Mouse (Mus musculus) intestine, embryonic 14.5 days (tissue): ENCODE results near the gene Arhgef16. TPM values are rescaled to one million over a fixed set of nuclear protein-coding genes. Genes with fewer than 3 reads are reported as not detected.
A peak's percentile ranks its signal among the peaks of the same experiment; 100 is the strongest.

Source experiments
- ATAC-seq: fragments of 200-750 bp; cut with Nextera tagmentation; replicated peaks from 2 replicates; pipeline ENCODE4 v1.8.0; 2017; ENCODE audit warnings: low read depth, moderate number of reproducible peaks, moderate TSS enrichment, moderate library complexity; ENCODE audit not compliant: low FRiP score, low TSS enrichment
- DNase-seq: peaks from one replicate; pipeline ENCODE4 v3.0.0-alpha.2; 2018; ENCODE audit warnings: low spot score
- H3K27ac ChIP-seq: fragments of 300-500 bp; sonication (generic); 2 replicates; pipeline ENCODE4 v1.5.1; 2014; ENCODE audit warnings: low read depth, mild to moderate bottlenecking, control low read depth
- H3K27me3 ChIP-seq: fragments of 300-500 bp; sonication (generic); replicated peaks from 2 replicates; pipeline ENCODE4 v1.6.1; 2014; ENCODE audit warnings: low read length, control low read depth; ENCODE audit not compliant: control insufficient read depth, insufficient read depth
- H3K36me3 ChIP-seq: fragments of 300-500 bp; sonication (generic); 2 replicates; pipeline ENCODE4 v1.6.1; 2014; ENCODE audit warnings: low read length, control low read depth; ENCODE audit not compliant: control insufficient read depth, insufficient read depth
- H3K4me1 ChIP-seq: fragments of 300-500 bp; sonication (generic); replicated peaks from 2 replicates; pipeline ENCODE4 v1.6.1; 2014; ENCODE audit warnings: low read length, control low read depth, mixed read lengths; ENCODE audit not compliant: control insufficient read depth, insufficient read depth
- H3K4me2 ChIP-seq: fragments of 300-500 bp; sonication (generic); 2 replicates; pipeline ENCODE4 v1.6.1; 2014; ENCODE audit warnings: low read length
- H3K4me3 ChIP-seq: fragments of 300-500 bp; sonication (generic); 2 replicates; pipeline ENCODE4 v1.5.1; 2014; ENCODE audit warnings: low read depth, low read length, control low read depth, mixed read lengths
- H3K9ac ChIP-seq: fragments of 300-500 bp; sonication (generic); 2 replicates; pipeline ENCODE4 v1.6.1; 2014; ENCODE audit warnings: mild to moderate bottlenecking, low read length
- H3K9me3 ChIP-seq: fragments of 300-500 bp; sonication (generic); 2 replicates; pipeline ENCODE4 v1.6.1; 2016; ENCODE audit warnings: low read length, control low read depth; ENCODE audit not compliant: control insufficient read depth
- WGBS: fragments of 180-500 bp; shearing (Covaris S2); extraction: QIAGEN DNeasy Blood & Tissue Kit; methylation state at CpG from one replicate; pipeline ENCODE4 v1.1.7; 2014; 5-methylcytosine and 5-hydroxymethylcytosine counted together
- polyA plus RNA-seq: library from polyadenylated mRNA; unstranded; fragments of >200 nt; fragmentation: Nextera tagmentation; extraction: Ambion mirVana; gene quantifications from 2 replicates; pipeline ENCODE4 v1.2.1, GENCODE M21; 2014

The Arhgef16 gene
- polyA plus RNA-seq, 1 experiment from 2014 or later, result 38.6 TPM

GRCm38 (mm10) chr4:154309131-154309530 is 7.7 kb upstream of the Arhgef16 start:
- WGBS, result 66% methylated on average over 2 of the region's 2 CpGs

GRCm38 (mm10) chr4:154299541-154300271 is 1.8 kb downstream of the Arhgef16 start:
- under 1% methylated on average over 57 of the region's 66 CpGs for WGBS
- Histone ChIP-seq H3K4me3 (peak overlapping the region; percentile 41), H3K36me3 (no peaks in the 10 kb centered on the region), H3K9me3 (no peaks in the 10 kb centered on the region), H3K4me1 (peaks cover 10% of the 10 kb centered on the region), H3K27ac (peak overlapping the region; percentile 59; the same call in 1 of the 2 replicates), H3K9ac (peak overlapping the region; percentile 47), H3K27me3 (peaks cover 25% of the 10 kb centered on the region), H3K4me2 (peak overlapping the region; percentile 82)
- ATAC-seq (peak; percentile 85), DNase-seq (peak; percentile 79)

More at GRCm38 (mm10) chr4:154309131-154309530, 7.7 kb upstream of the Arhgef16 start:
- no peaks in the 10 kb centered on the region for H3K9me3 ChIP-seq
- no peak for DNase-seq
- H3K9ac ChIP-seq, result no peak overlapping the region
- no peak for ATAC-seq
- no peak overlapping the region for H3K4me3 ChIP-seq
- no peak overlapping the region for H3K27ac ChIP-seq
- no peak overlapping the region for H3K4me2 ChIP-seq
- no peaks in the 10 kb centered on the region for H3K36me3 ChIP-seq
- H3K27me3 ChIP-seq, result no peaks in the 10 kb centered on the region
- H3K4me1 ChIP-seq, result no peaks in the 10 kb centered on the region

- H3K4me2 ChIP-seq, result no peak overlapping the region; the same call in 1 of the 2 replicates
- no peak overlapping the region for H3K4me3 ChIP-seq
- 32% methylated on average over 9 of the region's 9 CpGs for WGBS
- no peak overlapping the region for H3K9ac ChIP-seq
- peaks cover 25% of the 10 kb centered on the region for H3K27me3 ChIP-seq
- peaks cover 23% of the 10 kb centered on the region for H3K4me1 ChIP-seq
- H3K9me3 ChIP-seq, result no peaks in the 10 kb centered on the region
- no peak overlapping the region for H3K27ac ChIP-seq
- ATAC-seq (peak; percentile 22), DNase-seq (peak; percentile 69)
- no peaks in the 10 kb centered on the region for H3K36me3 ChIP-seq
Observed at GRCm38 (mm10) chr4:154297761-154298160, 3.7 kb downstream of the Arhgef16 start.

DNA sequence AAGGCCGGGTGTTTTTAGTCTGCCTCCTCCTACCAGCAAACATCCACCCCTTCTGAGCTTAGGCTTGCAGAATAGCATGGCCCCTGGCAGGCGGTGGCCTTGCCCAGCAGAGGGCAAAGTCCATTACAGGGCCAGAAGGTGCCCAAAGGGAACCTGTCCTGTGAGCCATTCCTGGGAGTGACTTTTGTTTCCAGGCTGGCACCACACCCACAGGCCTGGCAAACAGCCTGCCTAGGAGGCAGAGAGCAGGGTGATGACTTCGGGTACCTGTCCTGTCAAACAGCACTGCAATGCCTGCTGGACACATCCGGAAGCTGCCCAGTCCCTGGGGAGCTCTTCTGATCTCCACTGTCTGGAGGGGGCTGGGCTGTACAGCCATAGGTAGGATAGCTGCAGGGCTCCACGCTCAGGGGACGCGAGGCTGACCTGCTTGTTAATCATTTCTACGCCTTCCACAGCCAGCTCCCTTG is 7.2 kb downstream of the Arhgef16 start:
- ATAC-seq, result peak; percentile 56
- Histone ChIP-seq H3K4me2 (peak overlapping the region; percentile 20; the same call in 1 of the 2 replicates), H3K27me3 (peaks cover 3% of the 10 kb centered on the region; the same call in 1 of the 2 replicates), H3K4me1 (peaks cover 17% of the 10 kb centered on the region), H3K27ac (peak overlapping the region; percentile 59), H3K4me3 (no peak overlapping the region), H3K36me3 (no peaks in the 10 kb centered on the region), H3K9ac (no peak overlapping the region), H3K9me3 (no peaks in the 10 kb centered on the region)
- DNase-seq, result no peak
- 13% methylated on average over 8 of the region's 8 CpGs for WGBS

DNA sequence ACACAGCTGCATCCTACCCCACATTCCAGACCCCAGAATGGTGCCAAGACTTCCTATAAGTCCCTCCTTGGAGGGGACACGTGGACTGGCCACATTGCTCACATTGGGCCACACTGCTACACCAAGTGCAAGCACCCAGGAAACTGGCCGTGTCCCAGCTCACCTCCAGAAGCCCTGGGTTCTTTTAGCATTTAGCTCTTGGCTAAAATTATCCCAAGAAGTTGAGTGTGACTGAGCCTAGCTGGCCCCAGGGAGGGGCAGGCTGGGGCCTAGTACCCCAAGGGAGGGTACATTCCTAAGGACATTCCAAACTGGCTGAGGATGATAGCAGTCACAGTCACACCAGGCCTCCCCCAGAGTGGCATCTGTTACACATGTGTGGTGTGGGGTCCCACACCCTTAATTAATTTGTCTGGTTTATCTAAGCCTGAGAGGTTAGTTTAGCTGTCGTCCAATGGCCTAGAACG is 7.7 kb downstream of the Arhgef16 start:
- ATAC-seq (0 out of 2 replicates have a peak, but pooled peaks have one; percentile 23), DNase-seq (no peak)
- H3K4me3 ChIP-seq, result no peak overlapping the region
- H3K27ac ChIP-seq, result peak overlapping the region; percentile 59
- H3K4me2 ChIP-seq, result 0 out of 2 replicates have a peak overlapping the region, but pooled peaks have one; percentile 4
- no peaks in the 10 kb centered on the region for H3K9me3 ChIP-seq
- H3K4me1 ChIP-seq, result peaks cover 17% of the 10 kb centered on the region
- 37% methylated on average over 4 of the region's 4 CpGs for WGBS
- no peak overlapping the region for H3K9ac ChIP-seq
- no peaks in the 10 kb centered on the region for H3K36me3 ChIP-seq
- H3K27me3 ChIP-seq, result no peaks in the 10 kb centered on the region

DNA sequence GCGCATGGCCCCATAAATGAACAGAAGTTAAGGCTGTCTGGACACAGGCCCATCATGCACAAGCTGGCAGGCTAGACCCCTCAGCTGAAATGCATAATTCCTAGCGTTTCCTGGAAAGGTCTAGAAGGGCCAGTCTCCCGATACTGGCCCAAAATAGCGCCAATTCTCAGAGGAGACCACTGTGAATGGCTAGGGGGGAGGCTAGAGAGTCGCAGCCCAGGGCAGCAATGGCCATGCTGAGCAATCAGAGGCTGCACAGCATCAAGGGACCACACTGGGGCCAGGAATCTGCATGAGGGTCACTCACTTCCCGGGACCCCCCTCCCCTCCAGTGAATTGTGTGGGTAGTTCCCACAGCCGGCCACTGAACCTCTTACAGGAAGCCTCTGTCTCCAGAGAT is 17.8 kb downstream of the Arhgef16 start:
- Histone ChIP-seq H3K36me3 (peaks cover 4% of the 10 kb centered on the region; the same call in 1 of the 2 replicates), H3K4me1 (no peaks in the 10 kb centered on the region), H3K4me3 (no peak overlapping the region), H3K27me3 (no peaks in the 10 kb centered on the region), H3K27ac (no peak overlapping the region), H3K9ac (no peak overlapping the region), H3K9me3 (no peaks in the 10 kb centered on the region), H3K4me2 (no peak overlapping the region)
- WGBS, result 76% methylated on average over 7 of the region's 7 CpGs
- ATAC-seq (no peak), DNase-seq (no peak)

DNA sequence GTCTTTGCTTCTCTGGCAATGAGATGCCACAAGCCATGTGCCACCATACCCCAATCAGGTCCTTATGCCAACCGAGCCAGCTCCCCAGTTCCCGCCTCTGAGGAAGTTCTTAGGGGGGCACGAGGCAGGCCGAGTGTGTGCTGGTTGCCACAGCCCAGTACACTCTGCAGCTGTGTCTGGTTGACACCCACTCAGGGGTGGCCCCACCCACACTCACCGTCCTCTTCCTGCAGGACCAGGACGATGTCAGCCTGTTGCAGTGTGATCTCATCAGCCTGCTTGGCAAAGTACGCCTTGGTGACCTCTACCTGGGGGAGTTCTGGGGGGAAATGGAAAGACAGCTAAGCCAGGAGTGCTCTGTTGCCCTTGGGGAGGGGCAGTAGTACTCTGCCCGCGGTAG is 22.0 kb downstream of the Arhgef16 start:
- no peak for DNase-seq
- ATAC-seq, result no peak
- 60% methylated on average over 9 of the region's 9 CpGs for WGBS
- H3K4me3 ChIP-seq, result no peak overlapping the region
- no peaks in the 10 kb centered on the region for H3K4me1 ChIP-seq
- no peaks in the 10 kb centered on the region for H3K27me3 ChIP-seq
- H3K27ac ChIP-seq, result no peak overlapping the region
- no peak overlapping the region for H3K9ac ChIP-seq
- no peaks in the 10 kb centered on the region for H3K9me3 ChIP-seq
- peaks cover 12% of the 10 kb centered on the region for H3K36me3 ChIP-seq
- no peak overlapping the region for H3K4me2 ChIP-seq

DNA sequence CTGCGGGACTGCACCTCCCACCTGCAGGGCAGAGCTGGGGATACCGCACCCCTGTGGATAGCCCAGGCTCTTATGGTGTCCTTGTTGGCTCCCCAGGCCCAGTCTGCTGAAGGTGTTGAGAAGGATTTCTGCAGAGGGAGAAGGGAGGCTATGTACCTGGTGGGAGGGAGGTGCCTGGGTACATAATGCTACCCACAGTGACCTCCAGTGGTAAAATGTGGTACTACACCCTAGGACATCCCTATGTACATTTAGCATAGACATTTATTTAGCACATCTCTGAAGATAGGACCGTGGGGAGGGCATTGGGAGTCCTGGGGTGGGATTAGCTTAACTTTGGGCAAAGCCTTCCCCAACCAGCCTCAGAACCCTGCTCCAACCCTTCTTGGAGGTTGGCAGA is 28.5 kb downstream of the Arhgef16 start:
- no peak overlapping the region for H3K27ac ChIP-seq
- H3K4me2 ChIP-seq, result no peak overlapping the region
- DNase-seq, result peak; percentile 72
- no peak overlapping the region for H3K4me3 ChIP-seq
- ATAC-seq, result no peak; the same call in 1 of the 2 replicates
- no peaks in the 10 kb centered on the region for H3K4me1 ChIP-seq
- no peaks in the 10 kb centered on the region for H3K27me3 ChIP-seq
- no peaks in the 10 kb centered on the region for H3K9me3 ChIP-seq
- peaks cover 8% of the 10 kb centered on the region for H3K36me3 ChIP-seq
- 48% methylated on average over 3 of the region's 3 CpGs for WGBS
- H3K9ac ChIP-seq, result no peak overlapping the region
